Mouse (Mus musculus) liver, adult (tissue): ENCODE results near the gene Tbc1d10c.

Experiments used
- GATA4 ChIP-seq: IDR thresholded peaks from 2 replicates; pipeline ENCODE4 v1.6.1; 2014; ENCODE audit warnings: mild to moderate bottlenecking, low read length; ENCODE audit not compliant: insufficient replicate concordance

The Tbc1d10c gene

GRCm38 (mm10) chr19:4147782-4148490 lies 43.1 kb downstream of the Tbc1d10c start:
- TF ChIP-seq GATA4: no peak

- no peak for TF ChIP-seq GATA4
These were observed 44.1 kb downstream of the Tbc1d10c start for GRCm38 (mm10) chr19:4147022-4147405.

GRCm38 (mm10) chr19:4146366-4147021 lies 44.6 kb downstream of the Tbc1d10c start:
- TF ChIP-seq GATA4: no peak

GRCm38 (mm10) chr19:4145936-4146335 lies 45.1 kb downstream of the Tbc1d10c start:
- TF ChIP-seq GATA4: no peak

GRCm38 (mm10) chr19:4144550-4145498 lies 46.3 kb downstream of the Tbc1d10c start:
- no peak for TF ChIP-seq GATA4

GRCm38 (mm10) chr19:4143759-4144268 lies 47.3 kb downstream of the Tbc1d10c start, which contains the start of gene Cabp4:
Gene Cabp4 (minus strand): TSS chr19:4144033.
- no peak for TF ChIP-seq GATA4

- TF ChIP-seq GATA4: no peak
These were observed 48.5 kb downstream of the Tbc1d10c start for GRCm38 (mm10) chr19:4142416-4143173.

GRCm38 (mm10) chr19:4140147-4140546 lies 50.9 kb downstream of the Tbc1d10c start:
- no peak for TF ChIP-seq GATA4

GRCm38 (mm10) chr19:4139446-4139845 lies 51.6 kb downstream of the Tbc1d10c start, which contains the start of gene Gpr152:
Gene Gpr152 (plus strand): TSS chr19:4139787.
- no peak for TF ChIP-seq GATA4

GRCm38 (mm10) chr19:4137913-4138312 lies 53.2 kb downstream of the Tbc1d10c start:
- no peak for TF ChIP-seq GATA4

- no peak for TF ChIP-seq GATA4
These were observed 54.6 kb downstream of the Tbc1d10c start for GRCm38 (mm10) chr19:4136463-4136862.

GRCm38 (mm10) chr19:4134354-4134753 lies 56.7 kb downstream of the Tbc1d10c start:
- TF ChIP-seq GATA4: no peak
